ENCODE assay signal across 8 mouse cellular contexts in the genomic region with DNA sequence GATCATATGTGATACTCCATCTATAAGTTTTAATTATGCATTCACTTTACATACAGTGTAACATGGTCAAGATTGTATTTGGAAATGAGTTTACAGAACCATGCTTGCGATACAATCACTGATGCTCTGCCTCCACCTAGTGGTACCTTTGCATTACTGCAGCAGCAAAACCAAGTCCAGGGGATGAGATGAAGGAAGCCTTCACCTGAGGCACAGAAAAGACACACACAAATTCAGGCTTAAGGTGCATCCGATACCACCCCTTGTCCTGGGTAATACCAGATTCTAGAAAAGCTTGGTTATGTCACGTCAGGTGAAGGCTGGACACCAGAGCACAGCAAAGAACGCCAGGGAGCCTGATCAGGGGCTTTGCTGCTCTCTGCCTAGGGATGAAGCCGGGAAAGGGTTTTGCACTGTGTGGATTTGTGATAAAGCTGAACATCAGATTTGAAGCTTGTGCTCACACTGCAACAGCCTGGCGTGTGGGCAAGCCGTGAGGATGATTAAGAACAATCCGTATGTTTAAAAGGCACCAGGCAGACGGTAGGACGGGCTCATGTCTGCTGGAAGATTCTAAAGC. TPM values are rescaled to one million over a fixed set of nuclear protein-coding genes. Genes with fewer than 3 reads are reported as not detected.
DNase-seq lines count a peak whose midpoint lies in the region; ATAC-seq and TF ChIP-seq lines count a peak whose summit lies in the region.

No protein-coding gene starts in this region.

- H3K27me3 ChIP-seq in liver, embryonic 12.5 days (replicated peaks) = peaks cover 5% of the 10 kb centered on the region; the same call in 1 of the 2 replicates
- no peaks in the 10 kb centered on the region for H3K27me3 ChIP-seq in forebrain, postnatal 0 days (ENCODE audit: insufficient read depth, low read length)
- no peaks in the 10 kb centered on the region for H3K27me3 ChIP-seq in kidney, adult 2 months (replicated peaks; ENCODE audit: control insufficient read depth, insufficient read depth, low read length)
- no peaks in the 10 kb centered on the region for H3K27me3 ChIP-seq in midbrain, postnatal 0 days (ENCODE audit: insufficient read depth, low read length)

- no peak overlapping the region for H3K4me2 ChIP-seq in liver, embryonic 12.5 days
- no peak overlapping the region for H3K4me2 ChIP-seq in forebrain, postnatal 0 days (ENCODE audit: low read depth)
- H3K4me2 ChIP-seq in midbrain, postnatal 0 days (ENCODE audit: low read depth, low read length, poor library complexity, severe bottlenecking) = no peak overlapping the region

- no peak overlapping the region for H3K27ac ChIP-seq in liver, embryonic 12.5 days
- H3K27ac ChIP-seq in forebrain, postnatal 0 days (ENCODE audit: low read depth, low read length) = no peak overlapping the region
- H3K27ac ChIP-seq in kidney, adult 2 months (ENCODE audit: insufficient read depth, low read depth, low read length) = no peak overlapping the region
- H3K27ac ChIP-seq in midbrain, postnatal 0 days (ENCODE audit: low read depth, low read length) = no peak overlapping the region

- intact Hi-C loops in left cerebral cortex, postnatal 25 days (cut with DNase I) = loop anchor here (1.0 to 10.0 kb wide), 3 partner anchors 40 to 365 kb away; a partner anchor contains a TSS

- DNase-seq in liver = peak; percentile 38
- peak; percentile 59 for DNase-seq in cerebellum, adult 11-12 months
- peak; percentile 84 for DNase-seq in forebrain, postnatal 0 days
- DNase-seq in kidney, adult 2 months = peak; percentile 59
- DNase-seq in left cerebral cortex, postnatal 25 days (ENCODE audit: low spot score in 2 of 2) = peak; percentile 62 to 89
- peak; percentile 78 for DNase-seq in midbrain, postnatal 0 days (ENCODE audit: low spot score)
- peak; percentile 49 for DNase-seq in thymus, postnatal 25 days

- peaks cover 19% of the 10 kb centered on the region for H3K36me3 ChIP-seq in liver, embryonic 12.5 days
- peaks cover 13% of the 10 kb centered on the region for H3K36me3 ChIP-seq in forebrain, postnatal 0 days (ENCODE audit: insufficient read depth)
- H3K36me3 ChIP-seq in kidney, adult 2 months (ENCODE audit: control insufficient read depth, insufficient read depth, low read length) = peaks cover 2% of the 10 kb centered on the region; the same call in 1 of the 2 replicates
- H3K36me3 ChIP-seq in midbrain, postnatal 0 days (ENCODE audit: insufficient read depth, low read length) = peaks cover 4% of the 10 kb centered on the region

- ATAC-seq in liver, embryonic 12.5 days = no peak
- ATAC-seq in forebrain, postnatal 0 days = peak; percentile 68
- peak; percentile 41; the same call in 1 of the 2 replicates for ATAC-seq in midbrain, postnatal 0 days (ENCODE audit: low FRiP score)

- H3K4me3 ChIP-seq in liver, embryonic 12.5 days = no peak overlapping the region
- H3K4me3 ChIP-seq in forebrain, postnatal 0 days (ENCODE audit: low read depth, low read length) = no peak overlapping the region
- H3K4me3 ChIP-seq in kidney, adult 2 months (ENCODE audit: insufficient read depth, low read depth, low read length) = no peak overlapping the region
- no peak overlapping the region for H3K4me3 ChIP-seq in midbrain, postnatal 0 days (ENCODE audit: low read depth, low read length)

- TF ChIP-seq CTCF in forebrain, postnatal 0 days (IDR thresholded peaks at IDR 0.05; ENCODE audit: low read depth) = peak; percentile 100
- TF ChIP-seq CTCF in kidney, adult 2 months (conservative IDR thresholded peaks at IDR 0.05; ENCODE audit: insufficient read depth, insufficient read length, low read depth, low read length) = peak; percentile 93
- peak; percentile 100 for TF ChIP-seq CTCF in midbrain, postnatal 0 days (IDR thresholded peaks at IDR 0.05)

- no peak for TF ChIP-seq POLR2A in kidney, adult 2 months (IDR thresholded peaks at IDR 0.05; ENCODE audit: low read depth, low read length)

- H3K9me3 ChIP-seq in liver, embryonic 12.5 days (replicated peaks) = no peaks in the 10 kb centered on the region
- H3K9me3 ChIP-seq in forebrain, postnatal 0 days (ENCODE audit: low read length) = no peaks in the 10 kb centered on the region
- H3K9me3 ChIP-seq in midbrain, postnatal 0 days (ENCODE audit: low read length) = no peaks in the 10 kb centered on the region

- no peak overlapping the region for H3K9ac ChIP-seq in liver, embryonic 12.5 days
- H3K9ac ChIP-seq in forebrain, postnatal 0 days = no peak overlapping the region
- H3K9ac ChIP-seq in midbrain, postnatal 0 days (replicated peaks; ENCODE audit: low read length, poor library complexity, severe bottlenecking) = no peak overlapping the region

- WGBS in liver, embryonic 12.5 days (ENCODE audit: insufficient replicate concordance) = 35% methylated on average over 10 of the region's 10 CpGs
- 42% methylated on average over 10 of the region's 10 CpGs for WGBS in forebrain, postnatal 0 days
- 44% methylated on average over 10 of the region's 10 CpGs for WGBS in kidney, adult 2 months
- WGBS in midbrain, postnatal 0 days = 38% methylated on average over 10 of the region's 10 CpGs

- H3K4me1 ChIP-seq in liver, embryonic 12.5 days = peaks cover 9% of the 10 kb centered on the region
- H3K4me1 ChIP-seq in forebrain, postnatal 0 days (ENCODE audit: insufficient read depth) = no peaks in the 10 kb centered on the region
- no peaks in the 10 kb centered on the region for H3K4me1 ChIP-seq in kidney, adult 2 months (ENCODE audit: control insufficient read depth, insufficient read depth, low read length)
- no peaks in the 10 kb centered on the region for H3K4me1 ChIP-seq in midbrain, postnatal 0 days (ENCODE audit: insufficient read depth, low read length)

RNA-seq across cellular contexts. Expression of a gene that starts 29.4 kb away (rescaled TPM):
- polyA plus RNA-seq in liver, embryonic 12.5 days (2016; fragmentation: Nextera tagmentation; extraction: Ambion mirVana) = 12.4 and 14.7 TPM in 2 replicates
- 132 and 148 TPM in 2 replicates for total RNA-seq in forebrain, postnatal 0 days (2014; rRNA removed)
- 86.4 and 94.5 TPM in 2 replicates for polyA plus RNA-seq in forebrain, postnatal 0 days (2015; fragmentation: Nextera tagmentation; extraction: Ambion mirVana)
- polyA plus RNA-seq in kidney, adult 2 months (2012; rRNA removed) = 22.9 and 24.9 TPM in 2 replicates
- 100 to 1,000 TPM; 118 to 120 TPM for total RNA-seq in left cerebral cortex, postnatal 25 days (2021)
- total RNA-seq in midbrain, postnatal 0 days (2014; rRNA removed) = 102 and 112 TPM in 2 replicates
- 90.5 and 95.3 TPM in 2 replicates for polyA plus RNA-seq in midbrain, postnatal 0 days (2015; fragmentation: Nextera tagmentation; extraction: Ambion mirVana)

RNA-seq across cellular contexts. Expression of a gene that starts 40.6 kb away (rescaled TPM):
- 0.60 and 0.75 TPM in 2 replicates for polyA plus RNA-seq in liver, embryonic 12.5 days (2016; fragmentation: Nextera tagmentation; extraction: Ambion mirVana)
- total RNA-seq in forebrain, postnatal 0 days (2014; rRNA removed) = 21.4 and 25.7 TPM in 2 replicates
- polyA plus RNA-seq in forebrain, postnatal 0 days (2015; fragmentation: Nextera tagmentation; extraction: Ambion mirVana) = 6.7 and 8.5 TPM in 2 replicates
- 3.5 and 4.4 TPM in 2 replicates for polyA plus RNA-seq in kidney, adult 2 months (2012; rRNA removed)
- total RNA-seq in left cerebral cortex, postnatal 25 days (2021) = 10 to 100 TPM; 89.4 to 96.4 TPM
- 15.7 and 25.2 TPM in 2 replicates for total RNA-seq in midbrain, postnatal 0 days (2014; rRNA removed)
- 9.5 and 10.8 TPM in 2 replicates for polyA plus RNA-seq in midbrain, postnatal 0 days (2015; fragmentation: Nextera tagmentation; extraction: Ambion mirVana)
